Mouse (Mus musculus): ENCODE measurements at regions not wholly inside any gene's neighbourhood (a gene's known extent, or its start where the extent isn't known, plus 50 kb on each side); places are given as distances from the start of the nearest gene placed in this dataset.

- Histone ChIP-seq H3K27ac (peak overlapping the region; percentile 62), H3K27me3 (no peaks in the 10 kb centered on the region), H3K4me3 (no peak overlapping the region), H3K9ac (no peak overlapping the region), H3K36me3 (no peaks in the 10 kb centered on the region), H3K4me2 (no peak overlapping the region), H3K4me1 (peaks cover 18% of the 10 kb centered on the region), H3K9me3 (no peaks in the 10 kb centered on the region)
- WGBS = 16% methylated on average over 8 of the region's 8 CpGs
- peak; percentile 90 for ATAC-seq (ENCODE audit: borderline replicate concordance, extremely low read depth, low FRiP score, low TSS enrichment)
These were observed 249.5 kb downstream of the Gm49356 start for GRCm38 (mm10) chr15:59138393-59139107.

- Histone ChIP-seq H3K4me3 (no peak overlapping the region), H3K9ac (no peak overlapping the region), H3K4me2 (no peak overlapping the region), H3K27ac (no peak overlapping the region), H3K4me1 (peaks cover 21% of the 10 kb centered on the region), H3K27me3 (no peaks in the 10 kb centered on the region), H3K36me3 (no peaks in the 10 kb centered on the region), H3K9me3 (no peaks in the 10 kb centered on the region)
- no peak for ATAC-seq (ENCODE audit: borderline replicate concordance, extremely low read depth, low FRiP score, low TSS enrichment)
- WGBS = 74% methylated on average over 4 of the region's 4 CpGs
These were observed 252.5 kb downstream of the Gm49356 start for GRCm38 (mm10) chr15:59141621-59142020.

- Histone ChIP-seq H3K36me3 (no peaks in the 10 kb centered on the region), H3K9ac (no peak overlapping the region), H3K27ac (no peak overlapping the region), H3K27me3 (no peaks in the 10 kb centered on the region), H3K4me2 (no peak overlapping the region), H3K4me1 (peaks cover 26% of the 10 kb centered on the region), H3K4me3 (no peak overlapping the region), H3K9me3 (no peaks in the 10 kb centered on the region)
- ATAC-seq (ENCODE audit: borderline replicate concordance, extremely low read depth, low FRiP score, low TSS enrichment) = no peak
- WGBS = 57% methylated on average over 9 of the region's 9 CpGs
These were observed 253.4 kb downstream of the Gm49356 start for GRCm38 (mm10) chr15:59142481-59142880.

DNA sequence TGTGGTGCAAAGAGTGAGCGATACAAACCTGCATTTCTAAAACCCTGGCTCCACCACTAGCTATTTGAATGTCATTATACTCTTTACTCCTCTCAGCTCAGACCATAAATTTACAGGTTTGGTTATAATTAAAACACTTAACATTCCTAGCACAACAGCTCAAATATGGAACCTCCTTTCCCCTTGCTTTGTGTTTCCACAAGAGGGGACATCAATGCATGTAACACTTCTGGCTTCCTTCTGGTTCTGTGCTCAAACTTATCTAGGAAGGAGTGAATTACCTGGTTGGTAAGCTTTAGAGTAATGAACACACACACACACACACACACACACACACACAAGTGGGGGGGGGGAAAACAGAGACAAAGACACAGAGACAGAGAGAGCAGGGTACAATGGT is 254.8 kb downstream of the Gm49356 start:
- Histone ChIP-seq H3K4me3 (no peak overlapping the region), H3K36me3 (no peaks in the 10 kb centered on the region), H3K27ac (no peak overlapping the region), H3K9ac (no peak overlapping the region), H3K4me1 (peaks cover 18% of the 10 kb centered on the region), H3K27me3 (no peaks in the 10 kb centered on the region), H3K9me3 (no peaks in the 10 kb centered on the region), H3K4me2 (no peak overlapping the region)
- no peak for ATAC-seq (ENCODE audit: borderline replicate concordance, extremely low read depth, low FRiP score, low TSS enrichment)
- 97% methylated on average over 1 of the region's 1 CpGs for WGBS

GRCm38 (mm10) chr15:59145679-59146078 is 256.6 kb downstream of the Gm49356 start:
- Histone ChIP-seq H3K36me3 (no peaks in the 10 kb centered on the region), H3K27ac (peak overlapping the region; percentile 12; the same call in 1 of the 2 replicates), H3K9ac (no peak overlapping the region), H3K9me3 (no peaks in the 10 kb centered on the region), H3K27me3 (no peaks in the 10 kb centered on the region), H3K4me2 (no peak overlapping the region; the same call in 1 of the 2 replicates), H3K4me3 (no peak overlapping the region), H3K4me1 (peaks cover 17% of the 10 kb centered on the region)
- 64% methylated on average over 5 of the region's 5 CpGs for WGBS
- ATAC-seq (ENCODE audit: borderline replicate concordance, extremely low read depth, low FRiP score, low TSS enrichment) = peak; percentile 62

GRCm38 (mm10) chr15:59146111-59146510 is 257.0 kb downstream of the Gm49356 start:
- Histone ChIP-seq H3K9me3 (no peaks in the 10 kb centered on the region), H3K4me1 (peaks cover 17% of the 10 kb centered on the region), H3K36me3 (no peaks in the 10 kb centered on the region), H3K27me3 (no peaks in the 10 kb centered on the region), H3K4me3 (no peak overlapping the region), H3K27ac (peak overlapping the region; percentile 12; the same call in 1 of the 2 replicates), H3K9ac (no peak overlapping the region), H3K4me2 (no peak overlapping the region)
- no peak for ATAC-seq (ENCODE audit: borderline replicate concordance, extremely low read depth, low FRiP score, low TSS enrichment)
- WGBS = 79% methylated on average over 19 of the region's 19 CpGs

- Histone ChIP-seq H3K9ac (no peak overlapping the region), H3K4me3 (no peak overlapping the region), H3K27ac (no peak overlapping the region), H3K4me2 (no peak overlapping the region), H3K4me1 (peaks cover 17% of the 10 kb centered on the region), H3K27me3 (no peaks in the 10 kb centered on the region), H3K36me3 (no peaks in the 10 kb centered on the region), H3K9me3 (no peaks in the 10 kb centered on the region)
- whole genome bisulfite sequencing = 30% methylated on average over 10 of the region's 11 CpGs
- ATAC-seq (ENCODE audit: borderline replicate concordance, extremely low read depth, low FRiP score, low TSS enrichment) = no peak
These were observed 257.5 kb downstream of the Gm49356 start for GRCm38 (mm10) chr15:59146586-59147085.

- H3K27ac ChIP-seq = no peak overlapping the region
- no peaks in the 10 kb centered on the region for H3K9me3 ChIP-seq
- H3K4me3 ChIP-seq = no peak overlapping the region
- ATAC-seq (ENCODE audit: borderline replicate concordance, extremely low read depth, low FRiP score, low TSS enrichment) = no peak
- no peaks in the 10 kb centered on the region for H3K27me3 ChIP-seq
- H3K4me1 ChIP-seq = peaks cover 17% of the 10 kb centered on the region
- H3K36me3 ChIP-seq = no peaks in the 10 kb centered on the region
- 88% methylated on average over 5 of the region's 5 CpGs for WGBS
- no peak overlapping the region for H3K4me2 ChIP-seq
- no peak overlapping the region for H3K9ac ChIP-seq
These were observed 259.4 kb downstream of the Gm49356 start for GRCm38 (mm10) chr15:59148531-59148930.

DNA sequence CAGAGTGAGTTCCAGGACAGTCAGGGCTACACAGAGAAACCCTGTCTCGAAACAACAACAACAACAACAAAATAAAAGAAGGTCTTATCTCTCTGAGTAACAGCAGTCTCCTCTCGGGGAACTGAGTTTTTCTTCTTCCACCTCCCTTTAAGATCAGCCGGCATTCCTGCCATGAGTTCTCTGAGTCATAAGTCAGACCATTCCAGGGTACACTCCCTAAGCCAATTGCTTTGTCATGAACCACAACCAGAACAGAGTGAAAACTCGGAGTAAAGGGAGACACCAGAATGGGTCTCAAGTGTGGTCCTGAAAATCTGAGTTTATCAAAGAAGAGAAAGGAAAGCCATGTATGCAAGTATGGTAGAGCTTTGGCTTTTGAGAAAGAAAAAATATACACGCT is 262.4 kb downstream of the Gm49356 start:
- H3K4me2 ChIP-seq = no peak overlapping the region
- H3K4me1 ChIP-seq = peaks cover 27% of the 10 kb centered on the region
- H3K27ac ChIP-seq = no peak overlapping the region
- WGBS = 88% methylated on average over 5 of the region's 5 CpGs
- H3K9me3 ChIP-seq = no peaks in the 10 kb centered on the region
- H3K27me3 ChIP-seq = no peaks in the 10 kb centered on the region
- H3K9ac ChIP-seq = no peak overlapping the region
- no peaks in the 10 kb centered on the region for H3K36me3 ChIP-seq
- no peak overlapping the region for H3K4me3 ChIP-seq
- no peak for ATAC-seq (ENCODE audit: borderline replicate concordance, extremely low read depth, low FRiP score, low TSS enrichment)

DNA sequence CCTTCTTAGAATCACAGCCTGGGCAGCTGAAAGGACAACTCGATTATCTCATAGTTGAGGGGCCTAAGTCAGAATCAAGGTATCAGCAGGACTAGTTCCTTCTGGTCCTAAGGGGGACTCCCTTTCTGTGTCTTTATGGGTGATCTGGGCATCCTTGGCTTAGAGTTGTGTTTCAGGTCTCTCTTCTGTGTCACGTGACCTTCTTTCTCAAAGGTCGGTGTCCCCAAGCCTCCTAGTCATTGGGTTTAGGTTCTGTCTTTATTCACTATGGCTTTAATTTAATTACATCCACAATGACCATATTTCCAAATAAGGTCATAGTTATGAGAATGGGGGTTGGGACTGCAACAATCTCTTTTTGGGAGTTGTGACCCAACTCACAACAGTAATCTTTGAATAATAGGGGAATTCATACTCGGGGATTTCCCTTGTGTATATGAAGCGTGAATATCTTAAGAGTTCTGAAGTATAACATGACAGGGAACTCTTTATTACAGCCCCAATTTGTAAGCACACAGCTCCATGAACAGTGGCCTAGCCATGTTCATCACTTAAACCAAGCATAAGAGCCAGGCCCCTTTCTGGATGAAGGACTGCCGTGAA is 263.8 kb downstream of the Gm49356 start:
- Histone ChIP-seq H3K9ac (no peak overlapping the region), H3K36me3 (no peaks in the 10 kb centered on the region), H3K4me2 (no peak overlapping the region), H3K4me1 (peaks cover 13% of the 10 kb centered on the region), H3K9me3 (no peaks in the 10 kb centered on the region), H3K27me3 (no peaks in the 10 kb centered on the region), H3K27ac (no peak overlapping the region), H3K4me3 (no peak overlapping the region)
- WGBS = 87% methylated on average over 6 of the region's 6 CpGs
- no peak for ATAC-seq (ENCODE audit: borderline replicate concordance, extremely low read depth, low FRiP score, low TSS enrichment)

DNA sequence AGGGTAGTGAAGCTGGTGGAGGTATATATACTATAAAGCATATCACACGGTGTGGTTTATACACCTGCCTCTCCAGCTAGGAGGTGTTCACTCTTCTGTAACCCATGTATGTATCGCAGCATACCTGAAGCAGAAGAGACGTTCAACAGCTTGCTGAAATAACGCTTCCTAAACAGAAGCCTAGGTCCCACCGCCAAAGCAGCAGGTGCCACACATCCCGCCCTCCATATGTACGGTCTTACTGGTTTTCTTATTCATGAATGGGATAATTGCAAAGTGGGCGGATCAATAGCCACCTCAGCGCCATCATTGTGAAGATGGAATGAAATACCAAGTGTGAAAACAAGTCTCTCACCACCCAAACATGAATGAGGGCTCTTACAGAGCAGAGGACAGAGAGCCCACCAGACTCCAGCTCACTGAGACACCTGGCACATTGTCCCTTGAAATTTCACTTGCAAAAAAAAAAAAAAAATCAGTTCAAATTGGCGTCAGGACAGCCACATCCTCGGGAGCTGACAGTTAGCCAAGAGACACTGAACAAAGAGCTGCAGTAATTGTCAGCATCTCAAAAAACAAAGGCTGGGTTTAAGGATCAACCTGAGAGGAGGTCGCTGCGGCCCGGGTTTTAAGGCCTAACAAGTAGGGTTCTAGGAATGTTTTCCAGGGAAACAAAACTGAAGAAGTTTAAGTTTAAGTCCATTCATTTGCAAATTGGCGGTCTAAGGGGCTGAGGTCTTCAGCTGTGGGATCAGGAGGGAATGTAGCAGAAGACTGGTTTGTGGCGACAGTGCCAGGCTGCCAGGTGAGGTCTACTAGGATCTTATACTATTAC is 264.5 kb downstream of the Gm49356 start:
- H3K27me3 ChIP-seq = no peaks in the 10 kb centered on the region
- H3K36me3 ChIP-seq = no peaks in the 10 kb centered on the region
- ATAC-seq (ENCODE audit: borderline replicate concordance, extremely low read depth, low FRiP score, low TSS enrichment) = no peak
- H3K27ac ChIP-seq = no peak overlapping the region; the same call in 1 of the 2 replicates
- no peak overlapping the region for H3K9ac ChIP-seq
- H3K4me3 ChIP-seq = no peak overlapping the region
- H3K4me2 ChIP-seq = no peak overlapping the region
- peaks cover 11% of the 10 kb centered on the region for H3K4me1 ChIP-seq
- H3K9me3 ChIP-seq = no peaks in the 10 kb centered on the region
- 74% methylated on average over 16 of the region's 16 CpGs for WGBS
